Mouse (Mus musculus): ENCODE data around the gene Kcnj8. TPM values are rescaled to one million over a fixed set of nuclear protein-coding genes. Genes with fewer than 3 reads are reported as not detected.

The Kcnj8 gene
- 1 to 10 TPM; 2.3 to 2.5 TPM for total RNA-seq (2021)
- long read RNA-seq, experiment 1, transcript Kcnj8-202 (3 exons, 2,548 nt), result major isoform, 11 of 12 reads
- long read RNA-seq, experiment 1, partial matches to known transcripts, result 0 of 12 reads
- long read RNA-seq, experiment 1, other reads (novel, unspliced or antisense), result 0 of 12 reads
- long read RNA-seq, experiment 2, transcript Kcnj8-202 (3 exons, 2,548 nt), result major isoform, 6 of 9 reads
- long read RNA-seq, experiment 2, partial matches to known transcripts, result 0 of 9 reads
- long read RNA-seq, experiment 2, other reads (novel, unspliced or antisense), result 2 of 9 reads

DNA sequence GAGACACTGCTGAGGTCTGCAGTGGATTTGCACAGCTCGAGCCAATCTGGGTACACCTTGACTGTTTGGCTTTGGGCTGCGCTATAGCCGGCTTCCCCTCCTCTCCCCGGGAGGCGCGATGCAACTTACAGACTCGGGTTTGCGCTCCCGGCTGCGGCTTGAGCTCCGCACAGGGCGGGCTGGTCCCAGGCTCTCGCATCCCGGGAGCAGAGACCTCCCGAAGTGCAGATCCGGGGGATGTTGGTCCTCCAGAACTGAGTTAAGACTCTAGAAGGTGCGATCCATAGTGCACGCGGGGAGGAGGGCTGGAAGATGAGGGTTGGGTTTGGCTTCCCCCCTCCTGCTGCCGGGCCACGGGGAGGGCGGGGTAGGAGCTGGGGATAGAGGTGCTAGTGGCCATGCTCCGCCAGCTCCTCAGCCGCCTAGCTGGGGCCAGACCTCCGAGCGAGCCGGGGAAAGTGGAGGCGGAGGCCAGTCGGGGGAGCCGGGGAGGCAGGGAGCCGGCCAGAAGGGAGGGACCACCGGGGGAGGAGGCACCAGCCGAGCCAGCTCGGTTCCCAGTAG, at the start of gene Kcnj8:
TSS of gene Kcnj8 (minus strand) at position 560 of the 564 bp plus-strand sequence.
- DNase-seq (ENCODE audit: low spot score in 2 of 2), result peak; percentile 6 to 18

DNA sequence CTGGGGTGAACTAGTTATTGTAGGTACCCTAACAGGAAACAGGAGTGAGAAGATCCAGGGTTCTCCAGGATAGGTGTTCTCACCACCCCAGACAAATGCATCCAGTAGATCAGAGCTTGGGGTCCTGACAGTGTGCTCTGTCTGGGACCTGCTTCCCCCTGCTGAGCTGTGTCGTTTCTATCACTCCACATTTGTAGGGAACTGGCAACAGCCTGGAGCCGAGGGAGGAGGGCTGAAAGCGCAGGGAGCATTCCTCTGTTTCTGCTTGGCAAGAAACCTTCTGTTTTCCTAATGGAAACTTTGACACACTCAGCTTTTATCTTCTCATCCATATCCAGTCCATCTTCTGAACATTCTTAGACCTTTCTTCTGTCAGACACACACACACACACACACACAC, 45.2 kb upstream of the Kcnj8 start:
- DNase-seq (ENCODE audit: low spot score in 2 of 2), result no peak

DNA sequence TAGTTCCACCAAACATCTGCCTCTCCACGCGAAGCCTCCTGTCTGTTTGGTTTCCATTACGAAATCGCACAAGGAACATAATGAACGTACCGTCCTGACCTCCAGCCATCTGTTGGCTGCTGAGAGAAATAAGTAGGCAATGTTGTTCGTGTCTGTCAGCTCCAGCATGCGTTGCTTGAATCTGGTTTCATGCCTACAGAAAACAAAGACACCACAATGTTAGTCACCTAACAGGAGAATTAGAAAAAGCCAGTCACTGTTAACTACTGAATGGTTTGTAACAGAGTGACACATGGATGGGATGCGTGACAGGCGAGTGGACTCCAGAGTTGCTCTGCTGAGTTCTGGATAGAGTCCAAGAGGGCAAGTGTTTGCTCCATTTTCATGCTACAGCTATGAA, 42.9 kb upstream of the Kcnj8 start:
- DNase-seq (ENCODE audit: low spot score in 2 of 2), result no peak

DNA sequence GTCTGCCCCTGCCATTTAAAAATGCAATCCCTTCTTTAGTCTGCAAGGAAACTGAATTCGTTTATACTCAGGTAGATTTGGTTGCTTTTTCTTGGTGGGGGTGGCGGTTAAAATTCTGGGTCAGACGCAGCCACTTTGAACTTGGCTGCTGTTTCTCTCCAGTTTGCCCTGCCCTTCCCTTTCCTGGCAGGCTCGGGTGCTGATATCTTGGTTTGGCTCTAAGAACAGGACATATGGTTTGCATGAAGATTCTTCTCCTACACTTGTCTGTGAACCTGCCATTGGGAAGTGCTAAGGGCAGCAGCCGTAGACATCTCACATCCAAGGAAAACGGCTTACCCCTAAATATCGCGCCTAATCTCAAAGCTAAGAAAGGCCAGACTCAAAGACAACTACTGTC, 41.0 kb upstream of the Kcnj8 start:
- no peak for DNase-seq (ENCODE audit: low spot score in 2 of 2)

DNA sequence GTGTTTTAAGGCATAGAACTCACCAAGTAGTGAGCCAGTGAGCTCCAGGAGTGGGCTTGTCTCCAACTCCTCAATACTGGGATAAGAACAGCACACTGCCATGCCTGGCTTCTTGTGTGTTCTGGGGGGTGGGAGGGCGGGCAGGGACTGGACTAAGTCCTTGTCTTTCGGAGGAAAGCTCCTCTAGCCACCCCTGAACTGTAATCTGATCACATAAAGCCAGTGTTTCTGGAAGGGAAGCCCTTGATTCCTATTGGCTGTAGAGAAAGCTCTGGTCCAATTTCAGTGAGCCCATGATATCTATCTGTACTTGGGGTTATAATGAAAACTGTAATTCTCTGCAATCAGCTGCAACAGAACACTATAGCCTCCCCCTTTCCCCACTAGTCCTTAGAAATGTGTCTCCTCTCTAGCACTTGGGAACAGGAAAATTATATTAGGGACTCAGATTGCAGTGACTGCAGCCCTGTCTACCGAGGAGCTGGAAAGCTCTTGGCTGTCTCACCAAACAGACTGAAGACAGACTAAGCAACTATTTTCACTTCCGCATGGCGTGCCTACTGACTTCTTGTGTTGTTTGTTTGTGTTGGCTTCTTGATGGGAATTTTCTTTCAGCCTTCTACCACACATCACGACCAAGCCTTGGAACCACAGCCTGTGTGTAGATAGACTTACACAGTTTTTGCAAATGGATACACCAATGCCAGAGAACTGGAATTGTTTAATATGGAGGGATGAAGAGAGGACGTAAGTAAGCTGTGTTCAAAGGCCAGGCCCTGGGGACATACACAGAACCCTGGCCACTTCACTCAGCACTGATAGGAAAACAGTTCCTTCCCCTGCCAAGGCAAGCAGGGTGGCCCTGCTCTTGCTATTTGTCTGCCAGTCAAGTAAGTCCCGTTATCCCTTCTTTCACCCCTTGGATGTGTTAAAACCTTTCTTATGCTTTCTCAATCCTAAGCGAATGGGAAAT, 38.3 kb upstream of the Kcnj8 start:
- DNase-seq (ENCODE audit: low spot score in 2 of 2), result no peak

DNA sequence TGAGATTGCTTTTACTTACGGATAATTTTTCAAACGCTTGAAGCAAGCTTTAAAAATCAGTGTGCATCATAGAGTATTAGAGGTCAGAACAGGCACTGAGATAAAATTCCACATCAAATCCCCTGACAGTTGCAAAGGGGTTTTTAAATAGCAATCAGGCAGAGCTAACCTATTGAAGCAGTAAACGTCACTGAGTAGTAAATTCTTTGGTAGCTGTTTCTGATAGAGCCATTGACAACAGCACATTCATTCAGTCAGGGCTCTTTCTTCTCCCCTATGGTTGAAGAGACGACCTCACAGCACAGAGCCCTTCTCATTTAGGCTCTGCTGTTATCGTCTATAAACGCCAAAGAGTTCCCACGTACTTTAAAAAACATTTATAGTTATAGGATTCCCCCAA, 35.7 kb upstream of the Kcnj8 start:
- no peak for DNase-seq (ENCODE audit: low spot score in 2 of 2)

DNA sequence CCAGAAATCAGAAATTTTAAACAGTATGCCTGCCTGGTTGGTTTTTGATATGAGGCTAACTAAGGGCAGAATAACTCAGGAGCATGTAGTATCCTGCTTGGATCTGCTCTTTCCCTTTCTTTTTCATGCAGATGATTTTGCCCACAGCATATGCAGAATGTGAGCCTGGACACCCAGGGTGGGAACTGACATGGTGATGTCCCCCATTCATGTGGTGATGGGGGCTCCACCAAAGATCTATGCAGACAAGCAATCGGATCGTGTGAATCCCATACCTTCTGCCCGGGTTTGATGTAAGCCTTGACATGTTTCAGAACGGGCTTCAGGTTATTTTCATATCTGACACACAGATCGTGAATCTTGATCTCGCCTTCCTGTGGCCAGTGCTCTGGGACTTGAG, 31.4 kb upstream of the Kcnj8 start:
- DNase-seq (ENCODE audit: low spot score in 2 of 2), result no peak

DNA sequence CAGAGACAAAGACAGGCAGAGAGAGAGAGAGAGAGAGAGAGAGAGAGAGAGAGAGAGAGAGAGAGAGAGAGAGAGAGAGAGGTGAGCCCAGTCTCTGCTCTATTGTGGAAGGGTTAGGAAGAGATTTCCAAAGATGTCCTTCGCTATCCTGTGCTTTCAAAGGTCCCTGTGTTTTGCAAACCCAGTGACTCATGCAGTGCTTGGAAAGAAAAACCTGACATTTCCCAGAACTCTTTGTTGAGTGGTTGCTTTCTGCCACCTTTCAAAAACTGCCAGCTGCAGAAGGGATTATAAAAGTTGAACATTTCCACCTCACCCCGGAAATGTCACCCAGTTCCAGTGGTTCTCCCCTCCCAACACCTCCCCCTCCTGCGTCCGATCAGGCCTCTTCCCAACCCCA, 7.4 kb upstream of the Kcnj8 start:
- no peak for DNase-seq (ENCODE audit: low spot score in 2 of 2)

DNA sequence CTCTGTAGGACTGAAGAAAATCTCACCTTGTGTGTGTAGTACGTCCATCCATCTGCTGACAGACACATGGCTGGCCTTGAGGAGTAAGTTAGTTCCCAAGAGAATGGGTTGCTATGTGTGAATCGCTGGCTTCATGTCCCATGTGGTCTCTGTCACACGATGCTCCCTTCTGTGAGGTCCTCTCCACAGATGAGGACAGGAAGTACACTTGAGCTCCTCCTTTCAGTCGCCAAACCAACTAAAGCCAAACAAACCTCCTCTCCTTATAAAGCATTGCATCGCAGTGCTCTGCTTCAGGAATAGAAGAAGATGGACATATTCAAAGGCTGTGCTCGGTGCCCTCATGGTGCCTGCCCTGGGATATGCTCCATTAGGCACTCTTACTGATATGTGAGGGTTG, 6.4 kb upstream of the Kcnj8 start:
- DNase-seq (ENCODE audit: low spot score in 2 of 2), result no peak

DNA sequence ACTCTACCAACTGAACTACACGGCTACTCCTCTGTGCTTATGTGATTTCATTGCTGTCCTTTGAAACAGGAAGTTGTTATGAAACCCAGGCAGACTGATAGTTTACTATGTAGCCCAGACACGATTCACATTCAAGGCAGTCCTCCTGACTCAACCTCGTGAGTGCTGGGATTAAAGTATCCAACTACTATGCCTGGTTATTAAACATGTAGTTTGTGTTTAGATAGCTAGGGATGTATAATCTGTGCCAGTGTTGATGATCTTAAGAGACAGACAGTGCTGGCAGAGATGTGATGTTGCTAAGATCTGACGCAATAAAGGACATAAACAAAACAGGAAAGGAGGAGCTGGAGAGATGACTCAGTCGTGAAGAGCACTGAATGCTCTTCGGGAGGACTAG, 1.5 kb upstream of the Kcnj8 start:
- DNase-seq (ENCODE audit: low spot score in 2 of 2), result no peak

DNA sequence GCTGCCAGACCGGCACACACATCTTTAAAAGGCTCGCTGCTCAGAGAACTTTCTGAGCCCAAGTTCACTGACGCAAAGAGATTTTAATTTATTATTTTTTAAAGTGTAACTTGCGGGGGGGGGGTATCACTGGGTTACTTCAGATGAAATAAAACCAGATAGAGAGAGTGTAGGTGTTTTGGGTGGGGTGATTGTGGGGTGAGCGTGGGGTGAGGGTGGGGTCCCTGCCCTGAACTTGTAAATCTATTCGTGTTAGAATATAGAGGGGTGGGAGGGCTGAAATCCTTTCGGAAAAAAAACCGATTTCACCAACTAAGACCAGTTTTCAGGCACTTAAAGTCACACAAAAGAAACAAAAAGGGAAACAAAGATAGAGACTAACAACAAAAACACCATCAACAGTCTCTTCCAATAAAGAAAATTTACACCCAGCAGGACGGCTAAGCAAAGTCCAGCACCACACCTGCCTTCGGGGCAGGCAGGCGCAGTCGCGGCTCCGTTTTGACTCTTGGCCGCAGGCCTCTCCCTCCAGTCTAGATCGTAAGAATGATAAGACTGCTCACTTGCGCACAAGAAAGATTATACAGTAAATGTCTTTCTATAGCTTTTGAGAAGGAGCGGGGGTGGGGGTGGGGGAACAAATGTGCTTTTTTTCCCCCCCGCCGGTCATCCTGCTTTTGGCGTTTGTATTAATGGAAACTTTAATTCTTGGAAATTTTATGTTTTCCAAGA, 381 bp upstream of the Kcnj8 start:
- no peak for DNase-seq (ENCODE audit: low spot score in 2 of 2)

DNA sequence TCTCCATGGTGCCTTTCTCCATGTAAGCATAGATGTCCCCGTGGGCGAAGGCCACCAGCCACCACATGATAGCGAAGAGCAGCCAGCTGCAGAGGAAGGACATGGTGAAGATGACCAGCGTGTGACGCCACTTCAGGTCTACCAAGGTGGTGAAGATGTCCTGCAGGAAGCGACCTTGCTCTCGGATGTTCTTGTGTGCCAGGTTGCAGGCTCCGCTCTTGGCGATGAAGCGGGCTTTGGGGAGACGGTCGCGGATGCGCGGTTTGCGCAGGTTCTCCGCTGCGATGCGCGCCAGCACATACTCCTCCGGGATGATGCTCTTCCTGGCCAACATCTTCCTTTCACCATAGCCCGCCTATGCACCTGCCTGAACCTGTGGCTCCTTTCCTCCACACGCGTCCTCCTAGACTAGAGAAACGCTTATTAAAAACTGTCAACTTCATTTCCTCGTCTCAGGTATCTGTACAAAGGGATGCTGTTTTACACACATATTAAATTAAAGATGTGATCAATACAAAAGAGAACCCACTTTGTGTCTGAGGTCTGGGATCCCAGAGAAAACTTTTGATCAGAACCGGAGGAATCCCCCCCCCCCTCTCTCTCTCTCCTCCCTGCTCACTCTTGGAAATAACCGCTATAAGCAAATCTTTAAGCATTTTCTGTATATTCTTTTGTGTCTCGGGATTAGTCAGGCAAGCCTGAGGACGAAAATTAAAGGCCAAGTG, 1.2 kb downstream of the Kcnj8 start:
- DNase-seq (ENCODE audit: low spot score in 2 of 2), result peak in 1 of 2 experiments; percentile 13

DNA sequence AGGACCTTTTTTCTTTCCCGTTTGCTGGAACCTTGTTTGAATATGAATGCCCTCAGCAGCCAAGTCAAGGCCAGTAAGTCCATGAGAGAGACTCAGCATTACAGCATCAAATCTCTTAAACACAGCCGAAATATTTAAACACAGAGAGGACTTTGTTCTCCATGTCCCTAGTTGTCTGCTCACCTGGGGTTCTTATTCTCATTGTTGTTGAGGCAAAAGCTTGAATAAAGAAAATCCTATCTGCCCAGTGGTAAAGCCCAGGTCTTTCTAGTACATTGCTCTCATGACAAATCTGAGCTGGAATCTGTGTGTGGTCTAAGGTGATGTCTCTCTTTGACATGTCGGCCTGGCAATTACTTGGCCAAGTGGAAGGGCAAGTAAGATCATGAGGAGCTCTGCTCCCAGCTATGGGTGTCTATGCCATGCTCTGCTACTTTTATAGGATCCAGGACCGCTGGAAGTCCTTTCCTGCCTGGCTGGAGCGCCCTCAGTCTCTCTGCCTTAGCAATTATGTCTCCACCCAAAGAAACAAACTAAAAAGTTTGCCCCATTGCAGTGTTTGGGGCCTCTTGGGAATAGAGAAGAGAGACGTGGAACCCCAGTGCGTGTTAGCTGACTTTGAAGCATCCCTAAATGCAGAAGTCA, 2.6 kb downstream of the Kcnj8 start:
- DNase-seq (ENCODE audit: low spot score in 2 of 2), result no peak

DNA sequence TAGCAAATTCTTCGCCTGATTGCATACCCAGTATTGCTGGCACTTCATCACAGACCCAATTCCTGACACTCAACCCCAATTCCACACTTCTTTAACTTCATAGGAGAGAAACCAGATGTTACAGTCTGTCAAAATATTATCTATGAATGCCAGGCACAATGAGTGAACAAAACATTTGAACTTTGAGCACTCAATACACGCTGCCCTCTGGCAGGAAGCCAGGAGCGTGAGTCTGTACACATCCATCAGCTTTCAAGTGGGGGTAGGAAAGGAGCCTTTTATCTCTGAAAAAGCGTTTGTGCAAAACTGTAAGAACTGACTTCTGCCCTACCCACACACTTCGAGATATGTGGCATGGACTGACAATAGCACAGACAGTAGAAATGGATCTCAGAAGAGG, 4.0 kb downstream of the Kcnj8 start:
- DNase-seq (ENCODE audit: low spot score in 2 of 2), result no peak

DNA sequence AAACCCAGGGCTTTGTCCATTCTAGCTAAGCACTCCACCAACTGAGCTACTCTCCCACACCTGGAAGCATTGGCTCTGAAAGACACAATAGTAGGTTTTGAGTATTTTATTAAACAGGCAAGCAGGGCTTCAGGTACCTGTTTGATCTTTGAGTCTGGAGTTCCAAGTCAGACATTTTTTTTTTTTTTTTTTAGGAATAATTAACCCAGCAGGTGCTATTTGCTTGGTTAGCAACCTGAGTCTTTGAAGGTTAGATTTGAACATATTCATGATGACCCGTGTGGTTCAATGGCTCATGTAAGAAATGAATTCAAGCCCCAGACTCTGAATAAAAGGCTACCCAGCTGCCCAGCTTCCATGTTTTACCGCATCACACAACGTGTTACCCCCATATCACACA, 6.7 kb downstream of the Kcnj8 start:
- no peak for DNase-seq (ENCODE audit: low spot score in 2 of 2)

DNA sequence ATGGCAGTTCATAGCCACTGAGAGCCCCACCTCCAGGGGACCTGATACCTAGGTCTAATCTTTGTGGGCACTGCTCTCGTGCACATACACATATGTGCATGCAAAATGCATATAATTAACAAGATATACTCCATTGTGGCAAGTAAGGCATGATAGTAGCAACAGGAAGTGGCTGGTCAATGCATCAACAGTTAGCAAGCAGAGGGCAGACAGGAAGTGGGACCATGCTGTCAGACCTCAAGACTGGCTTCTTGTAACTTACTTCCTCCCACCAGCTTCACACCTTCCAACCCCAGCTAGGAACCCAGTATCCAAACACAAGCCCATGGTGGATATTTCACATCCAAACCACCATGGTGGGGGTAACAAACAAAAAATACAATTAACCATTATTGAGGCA, 10.3 kb downstream of the Kcnj8 start:
- DNase-seq (ENCODE audit: low spot score in 2 of 2), result no peak

DNA sequence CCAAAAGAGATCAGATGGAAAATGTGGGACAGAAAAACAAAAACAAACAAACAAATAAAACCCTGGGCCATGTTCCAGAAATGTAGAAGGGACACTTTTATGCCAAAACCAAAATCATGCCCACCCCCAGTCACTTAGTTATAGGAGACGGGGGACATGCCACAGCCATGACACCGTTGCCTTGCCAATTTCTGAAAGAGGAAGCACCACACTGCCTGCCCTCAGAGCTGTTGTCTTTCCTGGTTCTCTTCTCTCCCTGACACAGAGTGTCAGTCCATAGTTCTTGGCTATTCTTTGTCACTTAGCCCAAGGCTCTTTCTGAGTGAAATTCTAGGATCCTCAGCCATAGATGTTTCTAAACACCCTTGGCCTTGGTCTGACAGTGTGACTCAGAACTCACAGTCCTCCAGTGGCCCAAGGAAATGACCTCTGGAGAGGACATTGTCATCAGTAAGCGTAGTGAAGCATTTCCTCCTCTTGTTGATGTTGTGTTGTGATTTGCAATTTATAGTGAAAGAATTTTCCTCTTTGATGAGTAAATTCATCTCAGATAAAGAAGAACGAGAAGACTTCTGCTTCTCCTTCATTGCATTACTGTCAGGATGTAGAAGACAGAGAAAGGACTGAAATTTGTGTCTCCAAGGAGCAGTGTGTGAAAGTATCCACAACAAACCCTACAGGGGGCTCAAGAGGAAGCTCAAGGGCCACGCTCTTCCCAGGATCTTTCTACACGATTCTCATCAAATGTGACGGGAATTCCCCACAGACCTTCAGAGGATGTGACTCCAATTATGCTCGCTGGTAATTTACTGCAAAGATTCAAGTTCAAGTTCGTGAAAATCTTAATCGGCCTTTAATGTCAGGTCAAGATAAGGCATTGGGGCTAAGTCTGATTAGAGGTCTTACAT, 12.4 kb downstream of the Kcnj8 start:
- DNase-seq (ENCODE audit: low spot score in 2 of 2), result no peak

DNA sequence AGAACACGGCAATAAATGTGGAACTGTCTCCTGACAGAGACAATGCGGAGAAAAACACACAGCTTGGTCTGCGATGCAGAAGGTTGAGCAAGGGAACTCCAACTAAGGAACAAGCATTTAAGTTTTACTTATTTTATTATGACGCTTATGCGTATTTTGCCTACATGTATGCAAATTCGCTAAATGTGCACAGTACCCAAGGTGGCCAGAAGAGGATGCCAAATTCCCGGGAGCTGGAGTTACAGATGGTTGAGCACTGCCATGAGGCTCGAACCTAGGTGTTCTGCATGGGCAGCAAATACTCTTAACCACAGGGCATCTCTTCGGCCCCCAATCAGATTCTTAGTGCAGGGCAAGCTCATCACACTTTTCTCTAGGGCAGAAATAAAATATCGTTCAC, 13.3 kb downstream of the Kcnj8 start:
- peak; percentile 3 to 5 for DNase-seq (ENCODE audit: low spot score in 2 of 2)

DNA sequence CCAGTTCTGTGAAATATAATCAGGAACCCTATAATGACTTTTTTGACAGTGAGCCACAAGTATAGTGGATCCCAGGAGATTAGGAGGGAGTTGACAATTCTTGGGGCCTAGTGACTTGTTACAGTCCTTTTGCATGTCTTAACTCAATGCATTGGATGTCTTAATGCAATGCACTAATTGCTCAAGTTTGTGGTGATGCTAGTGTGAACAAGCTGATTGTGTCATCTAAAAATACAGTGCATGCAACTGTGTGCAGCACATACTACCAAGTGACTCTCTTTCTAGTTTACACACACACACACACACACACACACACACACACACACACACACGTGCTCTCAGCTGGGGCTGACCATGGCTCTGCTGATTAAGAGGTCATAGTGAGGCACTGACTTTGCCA, 15.4 kb downstream of the Kcnj8 start:
- DNase-seq (ENCODE audit: low spot score in 2 of 2), result no peak

Measured in left cerebral cortex, adult 18-20 months (tissue).